Mouse (Mus musculus) heart, postnatal 0 days (tissue): ENCODE measurements at regions not wholly inside any gene's neighbourhood (a gene's known extent, or its start where the extent isn't known, plus 50 kb on each side); places are given as distances from the start of the nearest gene placed in this dataset.

Experiments used
- CTCF ChIP-seq: IDR thresholded peaks from 2 replicates; pipeline ENCODE4 v1.5.1; 2016; ENCODE audit warnings: antibody characterized with exemption, control low read depth, low read depth
- EP300 ChIP-seq: IDR thresholded peaks from 2 replicates; pipeline ENCODE4 v1.6.1; 2016; ENCODE audit warnings: antibody characterized with exemption, low read depth

DNA sequence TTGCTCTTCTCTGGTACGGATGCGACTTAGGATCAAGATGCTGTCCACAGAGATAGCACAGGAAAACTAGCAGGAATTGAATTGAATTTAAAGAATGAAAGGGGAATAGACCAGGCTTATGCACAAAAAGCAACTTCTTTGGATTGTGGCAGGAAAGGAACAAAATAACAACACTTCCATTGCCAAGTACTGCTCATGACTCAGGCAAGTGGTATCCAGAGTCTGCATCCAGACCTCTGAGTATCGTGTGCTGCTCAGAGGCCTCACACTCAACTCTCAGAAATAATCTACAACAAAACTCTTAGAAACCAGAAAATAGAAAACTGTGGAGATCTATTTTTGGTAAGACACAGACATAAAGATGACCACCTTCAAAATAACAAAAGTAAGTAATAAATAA, 176.1 kb upstream of the Egflam start:
- TF ChIP-seq EP300: no peak
- no peak for TF ChIP-seq CTCF
